Mouse (Mus musculus) liver, embryonic 11.5 days (tissue): Measurements from ENCODE around the gene Gapdh. TPM values are rescaled to one million over a fixed set of nuclear protein-coding genes. Genes with fewer than 3 reads are reported as not detected.

Experiments used
- ATAC-seq: fragments of 200-750 bp; cut with Nextera tagmentation; replicated peaks from 2 replicates; pipeline ENCODE4 v1.8.0; 2017; ENCODE audit warnings: moderate number of reproducible peaks, mild to moderate bottlenecking, moderate TSS enrichment, moderate library complexity; ENCODE audit not compliant: low FRiP score
- DNase-seq: peaks from one replicate; pipeline ENCODE4 v3.0.0-alpha.2; 2017; ENCODE audit warnings: low spot score
- H3K27ac ChIP-seq: fragments of 300-500 bp; sonication (generic); 2 replicates; pipeline ENCODE4 v1.5.1; 2014; ENCODE audit warnings: mild to moderate bottlenecking, low read depth, low read length, control low read depth
- H3K27me3 ChIP-seq: fragments of 300-500 bp; sonication (generic); replicated peaks from 2 replicates; pipeline ENCODE4 v1.6.1; 2014; ENCODE audit warnings: low read length, mixed read lengths; ENCODE audit not compliant: control insufficient read depth, insufficient read depth
- H3K36me3 ChIP-seq: fragments of 300-500 bp; sonication (generic); 2 replicates; pipeline ENCODE4 v1.6.1; 2014; ENCODE audit warnings: mild to moderate bottlenecking, low read length, moderate library complexity, mixed read lengths; ENCODE audit not compliant: control insufficient read depth, insufficient read depth
- H3K4me1 ChIP-seq: fragments of 300-500 bp; sonication (generic); replicated peaks from 2 replicates; pipeline ENCODE4 v1.6.1; 2014; ENCODE audit warnings: low read length, mixed read lengths; ENCODE audit not compliant: control insufficient read depth, insufficient read depth
- H3K4me2 ChIP-seq: fragments of 300-500 bp; sonication (generic); 2 replicates; pipeline ENCODE4 v1.6.1; 2014; ENCODE audit warnings: mild to moderate bottlenecking, control low read depth, moderate library complexity
- H3K4me3 ChIP-seq: fragments of 300-500 bp; sonication (generic); 2 replicates; pipeline ENCODE4 v1.5.1; 2014; ENCODE audit warnings: low read depth, low read length, control low read depth
- H3K9ac ChIP-seq: fragments of 300-500 bp; sonication (generic); 2 replicates; pipeline ENCODE4 v1.6.1; 2014; ENCODE audit warnings: low read depth, low read length, control low read depth
- H3K9me3 ChIP-seq: fragments of 300-500 bp; sonication (generic); 2 replicates; pipeline ENCODE4 v1.6.1; 2016; ENCODE audit warnings: low read length, inconsistent platforms, mixed read lengths; ENCODE audit not compliant: control insufficient read depth
- WGBS: fragments of 180-500 bp; shearing (Covaris S2); extraction: QIAGEN DNeasy Blood & Tissue Kit; methylation state at CpG from one replicate; pipeline ENCODE4 v1.1.7; 2014; 5-methylcytosine and 5-hydroxymethylcytosine counted together
- polyA plus RNA-seq: library from polyadenylated mRNA; unstranded; fragments of >200 nt; fragmentation: Nextera tagmentation; extraction: Ambion mirVana; gene quantifications from 2 replicates; pipeline ENCODE4 v1.2.1, GENCODE M21; 2014

Gapdh gene
- polyA plus RNA-seq, 1 experiment from 2014 or later: 2,450 TPM

- no peak for DNase-seq
- Histone ChIP-seq H3K4me1 (no peaks in the 10 kb centered on the region; the same call in 1 of the 2 replicates), H3K9me3 (no peaks in the 10 kb centered on the region), H3K4me3 (no peak overlapping the region), H3K9ac (no peak overlapping the region), H3K27me3 (no peaks in the 10 kb centered on the region), H3K4me2 (no peak overlapping the region), H3K36me3 (peaks cover 12% of the 10 kb centered on the region; the same call in 1 of the 2 replicates), H3K27ac (no peak overlapping the region)
- 47% methylated on average over 1 of the region's 1 CpGs for WGBS
- no peak for ATAC-seq
Observed at GRCm38 (mm10) chr6:125195541-125196075, 29.3 kb upstream of the Gapdh start.

- Histone ChIP-seq H3K36me3 (peaks cover 26% of the 10 kb centered on the region), H3K4me1 (peaks cover 3% of the 10 kb centered on the region; the same call in 1 of the 2 replicates), H3K27me3 (no peaks in the 10 kb centered on the region), H3K4me2 (peak overlapping the region; percentile 86), H3K9me3 (no peaks in the 10 kb centered on the region), H3K4me3 (peak overlapping the region; percentile 75), H3K27ac (no peak overlapping the region), H3K9ac (no peak overlapping the region; the same call in 1 of the 2 replicates)
- 47% methylated on average over 7 of the region's 7 CpGs for WGBS
- ATAC-seq: no peak
- DNase-seq: no peak
Observed at GRCm38 (mm10) chr6:125193390-125193789, 27.1 kb upstream of the Gapdh start.

- WGBS: 27% methylated on average over 5 of the region's 5 CpGs
- H3K27me3 ChIP-seq: no peaks in the 10 kb centered on the region
Observed at GRCm38 (mm10) chr6:125192841-125193240, 26.6 kb upstream of the Gapdh start.

GRCm38 (mm10) chr6:125192016-125192714, 25.9 kb upstream of the Gapdh start:
- Histone ChIP-seq H3K36me3 (peaks cover 38% of the 10 kb centered on the region), H3K4me1 (peaks cover 3% of the 10 kb centered on the region; the same call in 1 of the 2 replicates), H3K27ac (peak overlapping the region; percentile 100), H3K4me3 (peak overlapping the region; percentile 75), H3K27me3 (no peaks in the 10 kb centered on the region), H3K9me3 (no peaks in the 10 kb centered on the region), H3K9ac (peak overlapping the region; percentile 93), H3K4me2 (peak overlapping the region; percentile 86)
- peak; percentile 90 for ATAC-seq
- DNase-seq: peak; percentile 90
- WGBS: under 1% methylated on average over 34 of the region's 34 CpGs

More at GRCm38 (mm10) chr6:125192841-125193240, 26.6 kb upstream of the Gapdh start:
- Histone ChIP-seq H3K9ac (peak overlapping the region; percentile 93), H3K4me1 (peaks cover 3% of the 10 kb centered on the region; the same call in 1 of the 2 replicates), H3K27ac (peak overlapping the region; percentile 100), H3K4me2 (peak overlapping the region; percentile 86), H3K9me3 (no peaks in the 10 kb centered on the region), H3K4me3 (peak overlapping the region; percentile 75), H3K36me3 (peaks cover 31% of the 10 kb centered on the region)
- DNase-seq (no peak), ATAC-seq (no peak)

- H3K4me3 ChIP-seq: peak within 1 kb of the TSS; percentile 75
- WGBS: under 1% methylated on average over 54 of the region's 54 CpGs
- H3K27ac ChIP-seq: peak within 1 kb of the TSS; percentile 100
- H3K9me3 ChIP-seq: no peaks in the 10 kb centered on the region
- peak; percentile 96 for DNase-seq
- peak; percentile 91 for ATAC-seq
- peak within 1 kb of the TSS; percentile 93 for H3K9ac ChIP-seq
- no peaks in the 10 kb centered on the region for H3K27me3 ChIP-seq
- H3K4me2 ChIP-seq: peak within 1 kb of the TSS; percentile 86
- H3K4me1 ChIP-seq: peaks cover 3% of the 10 kb centered on the region; the same call in 1 of the 2 replicates
- H3K36me3 ChIP-seq: peaks cover 45% of the 10 kb centered on the region
Observed at GRCm38 (mm10) chr6:125191332-125192015, 25.2 kb upstream of the Gapdh start, which contains the start of the genes Ncapd2 and Mrpl51. Gene Ncapd2 (minus strand): TSS chr6:125191701. Gene Mrpl51 (plus strand): TSS chr6:125191801.

GRCm38 (mm10) chr6:125190816-125191215, 24.5 kb upstream of the Gapdh start:
- H3K36me3 ChIP-seq: peaks cover 51% of the 10 kb centered on the region
- H3K4me3 ChIP-seq: peak overlapping the region; percentile 75
- DNase-seq: no peak

GRCm38 (mm10) chr6:125186203-125186602, 19.9 kb upstream of the Gapdh start:
- Histone ChIP-seq H3K9me3 (no peaks in the 10 kb centered on the region), H3K27ac (no peak overlapping the region), H3K9ac (no peak overlapping the region), H3K27me3 (no peaks in the 10 kb centered on the region), H3K4me2 (no peak overlapping the region), H3K4me3 (no peak overlapping the region), H3K36me3 (peaks cover 78% of the 10 kb centered on the region), H3K4me1 (peaks cover 3% of the 10 kb centered on the region; the same call in 1 of the 2 replicates)
- no peak for DNase-seq
- no peak for ATAC-seq
- WGBS: 94% methylated on average over 10 of the region's 10 CpGs

More at GRCm38 (mm10) chr6:125190816-125191215, 24.5 kb upstream of the Gapdh start:
- no peak for ATAC-seq
- Histone ChIP-seq H3K27me3 (no peaks in the 10 kb centered on the region), H3K4me1 (peaks cover 3% of the 10 kb centered on the region; the same call in 1 of the 2 replicates), H3K27ac (peak overlapping the region; percentile 100), H3K9ac (peak overlapping the region; percentile 91), H3K4me2 (peak overlapping the region; percentile 73), H3K9me3 (no peaks in the 10 kb centered on the region)

- Histone ChIP-seq H3K9me3 (no peaks in the 10 kb centered on the region), H3K9ac (no peak overlapping the region), H3K4me3 (no peak overlapping the region), H3K27me3 (no peaks in the 10 kb centered on the region), H3K4me2 (no peak overlapping the region), H3K27ac (no peak overlapping the region), H3K36me3 (peaks cover 90% of the 10 kb centered on the region), H3K4me1 (no peaks in the 10 kb centered on the region)
- ATAC-seq (no peak), DNase-seq (no peak)
- 86% methylated on average over 5 of the region's 5 CpGs for WGBS
Observed at GRCm38 (mm10) chr6:125182133-125182532, 15.9 kb upstream of the Gapdh start.
